Mouse (Mus musculus) B cell, adult 2 months (primary cell): ENCODE measurements around the gene Cox19.
A peak's percentile ranks its signal among the peaks of the same experiment; 100 is the strongest.
"Not testable (repeated sequence)": the region's sequence is repeated elsewhere in the genome, so short reads cannot be mapped to it uniquely, and the experiment has no call there.

Experiments used
- DNase-seq, 2 experiments: peaks; one replicate each; pipeline ENCODE4 v3.0.0; 2022

Gene Cox19

GRCm38 (mm10) chr5:139359244-139359643 is 8.0 kb upstream of the Cox19 start:
- DNase-seq, result no peak

GRCm38 (mm10) chr5:139358653-139359052 is 7.4 kb upstream of the Cox19 start:
- peak; percentile 42 to 54 for DNase-seq

- peak; percentile 82 to 83 for DNase-seq
Observed at GRCm38 (mm10) chr5:139355235-139355772, 4.1 kb upstream of the Cox19 start.

- no peak for DNase-seq
Observed at GRCm38 (mm10) chr5:139353946-139354345, 2.7 kb upstream of the Cox19 start.

GRCm38 (mm10) chr5:139353496-139353895 is 2.3 kb upstream of the Cox19 start:
- DNase-seq, result peak; percentile 70 to 71

- no peak for DNase-seq
Observed at GRCm38 (mm10) chr5:139352317-139352716, 1.1 kb upstream of the Cox19 start, which contains the start of gene Cyp2w1. TSS of gene Cyp2w1 (plus strand) at chr5:139352617.

GRCm38 (mm10) chr5:139351628-139352027 is 410 bp upstream of the Cox19 start:
- no peak for DNase-seq

- no peak for DNase-seq
Observed at GRCm38 (mm10) chr5:139349713-139350112, 1.5 kb downstream of the Cox19 start.

GRCm38 (mm10) chr5:139347225-139347624 is 4.0 kb downstream of the Cox19 start:
- DNase-seq, result no peak

GRCm38 (mm10) chr5:139345364-139345714 is 5.9 kb downstream of the Cox19 start:
- no peak for DNase-seq

GRCm38 (mm10) chr5:139344687-139345363 is 6.4 kb downstream of the Cox19 start:
- peak; percentile 99 for DNase-seq

GRCm38 (mm10) chr5:139344021-139344686 is 7.1 kb downstream of the Cox19 start:
- DNase-seq, result peak; percentile 85 to 88

- DNase-seq, result no peak
Observed at GRCm38 (mm10) chr5:139338891-139339290, 12.3 kb downstream of the Cox19 start.

GRCm38 (mm10) chr5:139338403-139338802 is 12.8 kb downstream of the Cox19 start:
- DNase-seq, result no peak

- DNase-seq, result no peak
Observed at GRCm38 (mm10) chr5:139337826-139338370, 13.3 kb downstream of the Cox19 start.

- no peak for DNase-seq
Observed at GRCm38 (mm10) chr5:139335634-139336033, 15.6 kb downstream of the Cox19 start.

GRCm38 (mm10) chr5:139334394-139334793 is 16.8 kb downstream of the Cox19 start:
- not testable (repeated sequence) for DNase-seq

GRCm38 (mm10) chr5:139333301-139334013 is 17.8 kb downstream of the Cox19 start:
- DNase-seq, result no peak

- DNase-seq, result no peak
Observed at GRCm38 (mm10) chr5:139332590-139333272, 18.5 kb downstream of the Cox19 start.

- DNase-seq, result peak; percentile 85
Observed at GRCm38 (mm10) chr5:139331742-139332141, 19.5 kb downstream of the Cox19 start.

- DNase-seq, result no peak
Observed at GRCm38 (mm10) chr5:139330766-139331165, 20.5 kb downstream of the Cox19 start.

GRCm38 (mm10) chr5:139327634-139328020 is 23.6 kb downstream of the Cox19 start:
- DNase-seq, result no peak
